Mouse (Mus musculus) cerebellum, adult 9-10 months (tissue): Measurements from ENCODE around the gene Mtss1l.
A peak's percentile ranks its signal among the peaks of the same experiment; 100 is the strongest.

Experiments used
- DNase-seq: peaks from one replicate; pipeline ENCODE4 v3.0.0; 2022

The Mtss1l gene

GRCm38 (mm10) chr8:110740629-110741175 lies 19.4 kb downstream of the Mtss1l start:
- no peak for DNase-seq

- no peak for DNase-seq
Measured at GRCm38 (mm10) chr8:110741816-110742451, 20.7 kb downstream of the Mtss1l start.

- DNase-seq, result no peak
Measured at GRCm38 (mm10) chr8:110742452-110742818, 21.2 kb downstream of the Mtss1l start.

GRCm38 (mm10) chr8:110745162-110745561 lies 23.9 kb downstream of the Mtss1l start:
- DNase-seq, result no peak

GRCm38 (mm10) chr8:110746661-110747060 lies 25.4 kb downstream of the Mtss1l start:
- no peak for DNase-seq

- DNase-seq, result peak; percentile 78
Measured at GRCm38 (mm10) chr8:110749500-110750170, 28.4 kb downstream of the Mtss1l start.

GRCm38 (mm10) chr8:110750269-110750668 lies 29.0 kb downstream of the Mtss1l start:
- no peak for DNase-seq

GRCm38 (mm10) chr8:110751490-110751889 lies 30.2 kb downstream of the Mtss1l start:
- DNase-seq, result no peak

GRCm38 (mm10) chr8:110754713-110755112 lies 33.4 kb downstream of the Mtss1l start:
- no peak for DNase-seq

GRCm38 (mm10) chr8:110755511-110756170 lies 34.4 kb downstream of the Mtss1l start:
- no peak for DNase-seq

- no peak for DNase-seq
Measured at GRCm38 (mm10) chr8:110756196-110756595, 34.9 kb downstream of the Mtss1l start.

- DNase-seq, result no peak
Measured at GRCm38 (mm10) chr8:110760280-110760940, 39.1 kb downstream of the Mtss1l start.

- DNase-seq, result no peak
Measured at GRCm38 (mm10) chr8:110761185-110761584, 39.9 kb downstream of the Mtss1l start.

GRCm38 (mm10) chr8:110761988-110762387 lies 40.7 kb downstream of the Mtss1l start:
- DNase-seq, result no peak

GRCm38 (mm10) chr8:110764671-110765070 lies 43.4 kb downstream of the Mtss1l start:
- peak; percentile 66 for DNase-seq

GRCm38 (mm10) chr8:110767261-110767660 lies 46.0 kb downstream of the Mtss1l start:
- DNase-seq, result no peak

- DNase-seq, result no peak
Measured at GRCm38 (mm10) chr8:110772452-110772851, 51.2 kb downstream of the Mtss1l start.

GRCm38 (mm10) chr8:110774047-110774446 lies 52.8 kb downstream of the Mtss1l start:
- no peak for DNase-seq

- DNase-seq, result no peak
Measured at GRCm38 (mm10) chr8:110774725-110775124, 53.4 kb downstream of the Mtss1l start.

GRCm38 (mm10) chr8:110775316-110775715 lies 54.0 kb downstream of the Mtss1l start:
- no peak for DNase-seq

- no peak for DNase-seq
Measured at GRCm38 (mm10) chr8:110775721-110776120, 54.4 kb downstream of the Mtss1l start.

- no peak for DNase-seq
Measured at GRCm38 (mm10) chr8:110776335-110776734, 55.1 kb downstream of the Mtss1l start.
